Mouse (Mus musculus) heart, adult 2 months (tissue): ENCODE measurements at regions not wholly inside any gene's neighbourhood (a gene's known extent, or its start where the extent isn't known, plus 50 kb on each side); places are given as distances from the start of the nearest gene placed in this dataset.

Experiments
- DNase-seq, 2 experiments: peaks; one replicate each; pipeline ENCODE4 v3.0.0; 2021
- H3K27ac ChIP-seq: fragments of 200-600 bp; 2 replicates; pipeline ENCODE4 v1.8.1; 2022
- H3K27me3 ChIP-seq: fragments of 200-500 bp; 2 replicates; pipeline ENCODE4 v1.6.1; 2012; ENCODE audit warnings: mild to moderate bottlenecking, low read length, inconsistent platforms, mixed read lengths; ENCODE audit not compliant: control insufficient read depth, insufficient read depth
- H3K36me3 ChIP-seq: fragments of 200-500 bp; 2 replicates; pipeline ENCODE4 v1.6.1; 2012; ENCODE audit warnings: low read length, inconsistent platforms; ENCODE audit not compliant: control insufficient read depth, insufficient read depth
- H3K4me1 ChIP-seq: fragments of 200-500 bp; 2 replicates; pipeline ENCODE4 v1.6.1; 2011; ENCODE audit warnings: low read length; ENCODE audit not compliant: control insufficient read depth, insufficient read depth
- H3K4me3 ChIP-seq: fragments of 200-600 bp; 2 replicates; pipeline ENCODE4 v1.8.1; 2022
- H3K79me2 ChIP-seq: fragments of 200-500 bp; replicated peaks from 2 replicates; pipeline ENCODE4 v1.6.1; 2012; ENCODE audit warnings: mild to moderate bottlenecking, inconsistent platforms, low read length, moderate library complexity, mixed read lengths; ENCODE audit not compliant: control insufficient read depth, insufficient read depth
- H3K9ac ChIP-seq: fragments of 200-500 bp; 2 replicates; pipeline ENCODE4 v1.6.1; 2012; ENCODE audit warnings: low read depth, mild to moderate bottlenecking, control low read depth, inconsistent platforms, low read length, mixed read lengths
- CTCF ChIP-seq: fragments of 200-600 bp; IDR thresholded peaks from 2 replicates; pipeline ENCODE4 v1.8.1; 2022; ENCODE audit warnings: antibody characterized with exemption, mild to moderate bottlenecking, moderate library complexity
- EP300 ChIP-seq: fragments of 200-500 bp; IDR thresholded peaks from 2 replicates; pipeline ENCODE4 v1.6.1; 2011; ENCODE audit warnings: low read depth, low read length, control low read depth; ENCODE audit not compliant: insufficient read depth
- POLR2A ChIP-seq: fragments of 200-500 bp; IDR thresholded peaks from 2 replicates; pipeline ENCODE4 v1.6.1; 2011; ENCODE audit warnings: mild to moderate bottlenecking, low read depth, low read length, control low read depth; ENCODE audit not compliant: insufficient read depth
- WGBS: fragments of 180-500 bp; shearing (Covaris S2); methylation state at CpG from one replicate; pipeline ENCODE4 v1.1.7; 2018; 5-methylcytosine and 5-hydroxymethylcytosine counted together
- intact Hi-C: fragments of 180-260 bp; cut with DNase I; formaldehyde crosslinking; loops from one replicate; pipeline ENCODE4 v1.15.1; 2025

DNA sequence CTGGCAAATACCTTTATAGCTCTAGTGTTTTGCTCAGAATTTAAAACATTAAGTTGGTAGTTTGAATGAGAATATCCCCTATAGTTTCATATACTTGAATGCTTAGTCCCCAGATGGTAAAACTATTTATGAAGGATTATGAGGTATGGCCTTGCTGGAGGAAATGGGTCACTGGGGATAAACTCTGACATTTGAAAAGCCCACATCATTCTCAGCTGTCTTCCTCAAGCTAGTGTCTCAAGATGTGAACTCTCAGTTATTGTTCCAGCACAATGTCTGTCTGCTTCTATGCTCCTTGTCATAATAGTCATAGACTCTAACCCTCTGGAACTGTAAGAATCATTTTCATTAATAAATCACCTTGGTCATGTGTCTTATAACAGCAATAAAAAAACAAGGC, 2004.1 kb upstream of the Gm8797 start:
- Histone ChIP-seq H3K36me3 (no peaks in the 10 kb centered on the region), H3K4me1 (no peaks in the 10 kb centered on the region), H3K9ac (no peak overlapping the region), H3K27me3 (no peaks in the 10 kb centered on the region), H3K79me2 (no peaks in the 10 kb centered on the region), H3K4me3 (no peak overlapping the region), H3K27ac (no peak overlapping the region)
- intact Hi-C loops: no loop called here
- no peak for DNase-seq
- TF ChIP-seq CTCF: no peak
- no peak for TF ChIP-seq EP300
- TF ChIP-seq POLR2A: no peak

DNA sequence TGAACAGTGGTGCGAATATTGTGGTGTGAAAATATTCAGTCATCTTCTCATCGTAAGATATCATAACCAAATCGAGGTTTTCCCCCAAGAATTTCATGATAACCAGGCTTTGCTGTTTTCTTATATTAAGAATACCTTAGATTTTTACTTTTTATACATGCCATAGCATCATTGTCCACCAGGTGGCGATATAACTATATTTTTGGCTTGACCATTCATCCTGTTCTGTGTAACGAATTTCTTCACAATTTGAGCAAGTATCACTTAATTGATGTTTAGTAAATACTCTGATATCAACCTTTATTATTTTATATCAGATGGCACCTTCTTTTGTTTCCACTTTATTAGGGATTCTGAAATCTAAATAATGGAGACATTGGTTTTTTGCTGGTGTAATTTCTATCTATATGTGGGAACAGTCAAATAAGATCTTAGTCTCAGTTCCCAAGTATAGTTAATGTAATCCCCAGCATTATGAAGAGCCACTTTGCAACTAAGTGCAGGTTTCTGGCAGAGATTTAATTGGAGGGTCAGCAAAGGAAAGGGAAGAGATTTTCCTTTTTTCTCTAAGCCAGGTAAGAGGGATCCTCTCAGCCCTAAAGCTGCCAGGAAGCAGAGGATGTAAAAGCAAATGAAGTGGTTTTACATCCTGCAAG, 1998.9 kb upstream of the Gm8797 start:
- Histone ChIP-seq H3K9ac (no peak overlapping the region), H3K79me2 (no peaks in the 10 kb centered on the region), H3K36me3 (no peaks in the 10 kb centered on the region), H3K4me1 (no peaks in the 10 kb centered on the region), H3K27me3 (no peaks in the 10 kb centered on the region), H3K4me3 (no peak overlapping the region), H3K27ac (no peak overlapping the region)
- DNase-seq: no peak
- 8% methylated on average over 5 of the region's 5 CpGs for WGBS
- intact Hi-C loops: no loop called here
- TF ChIP-seq CTCF: peak; percentile 77
- no peak for TF ChIP-seq EP300

DNA sequence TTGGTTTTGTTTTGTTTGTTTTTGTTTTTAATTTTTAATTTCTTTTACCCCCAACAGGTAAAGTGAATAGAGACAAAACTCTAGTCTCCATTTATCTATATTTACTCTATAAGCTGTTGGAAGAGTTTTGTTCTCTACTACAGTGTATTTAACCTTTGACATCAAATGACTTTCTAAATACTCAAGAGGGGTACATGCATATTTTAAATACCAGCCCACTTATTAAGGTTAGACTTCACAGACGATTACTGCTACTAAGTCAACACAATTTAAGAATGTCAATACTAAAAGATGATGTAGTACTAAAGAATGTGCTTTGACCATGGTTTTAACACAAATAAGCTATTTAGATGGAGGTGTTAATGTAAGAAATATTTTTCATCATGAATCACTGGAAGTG, 1989.3 kb upstream of the Gm8797 start:
- TF ChIP-seq CTCF (no peak), EP300 (no peak), POLR2A (no peak)
- H3K79me2 ChIP-seq: no peaks in the 10 kb centered on the region
- no peaks in the 10 kb centered on the region for H3K36me3 ChIP-seq
- 38% methylated on average over 1 of the region's 1 CpGs for WGBS
- H3K4me3 ChIP-seq: no peak overlapping the region
- no peak overlapping the region for H3K9ac ChIP-seq
- no peak overlapping the region for H3K27ac ChIP-seq
- intact Hi-C loops: no loop called here
- no peaks in the 10 kb centered on the region for H3K27me3 ChIP-seq
- no peaks in the 10 kb centered on the region for H3K4me1 ChIP-seq
- no peak for DNase-seq

DNA sequence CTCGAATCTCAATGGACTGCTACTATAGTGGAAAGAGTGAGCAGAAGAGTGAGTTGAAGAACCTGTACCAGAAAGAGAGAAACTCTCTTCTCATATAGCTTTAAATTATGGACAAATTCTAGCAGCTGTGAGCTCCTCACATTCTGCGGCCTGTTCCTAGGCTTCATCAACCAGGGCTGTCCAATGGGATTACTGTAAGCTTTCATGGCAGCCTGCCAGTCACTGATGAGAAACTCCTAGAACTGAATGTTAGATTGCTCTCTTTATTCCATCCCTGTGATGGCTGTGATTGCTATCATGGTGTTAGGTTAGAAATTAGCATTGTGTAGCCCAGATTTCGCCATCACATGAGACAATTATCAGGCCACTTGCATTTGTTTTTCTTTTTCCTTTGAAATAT, 1966.4 kb upstream of the Gm8797 start:
- intact Hi-C loops: no loop called here
- Histone ChIP-seq H3K79me2 (no peaks in the 10 kb centered on the region), H3K27ac (no peak overlapping the region), H3K4me3 (no peak overlapping the region), H3K27me3 (no peaks in the 10 kb centered on the region), H3K36me3 (no peaks in the 10 kb centered on the region), H3K4me1 (no peaks in the 10 kb centered on the region), H3K9ac (no peak overlapping the region)
- DNase-seq: no peak
- WGBS: 52% methylated on average over 3 of the region's 3 CpGs
- no peak for TF ChIP-seq POLR2A
- TF ChIP-seq CTCF: no peak
- no peak for TF ChIP-seq EP300

DNA sequence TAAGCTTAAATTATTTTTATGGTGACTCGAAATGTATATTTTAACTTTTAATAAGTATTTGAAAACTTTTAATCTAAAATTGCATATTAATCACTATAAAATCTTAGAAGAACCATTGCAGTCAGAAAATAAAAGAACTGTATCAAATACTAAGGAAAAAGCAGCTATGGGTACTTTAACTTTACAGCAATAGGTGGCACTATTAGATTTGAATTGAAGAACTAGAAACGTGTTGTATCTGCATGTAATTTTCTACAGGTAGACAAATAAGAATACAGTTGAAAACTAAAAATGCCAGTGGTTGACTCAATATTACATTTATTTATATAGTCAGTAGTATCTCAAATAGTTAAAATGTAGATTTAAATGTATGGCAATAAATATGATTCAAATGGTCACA, 1964.6 kb upstream of the Gm8797 start:
- no peaks in the 10 kb centered on the region for H3K36me3 ChIP-seq
- DNase-seq: no peak
- H3K27me3 ChIP-seq: no peaks in the 10 kb centered on the region
- TF ChIP-seq POLR2A (no peak), EP300 (no peak), CTCF (no peak)
- WGBS: 55% methylated on average over 2 of the region's 2 CpGs
- H3K9ac ChIP-seq: no peak overlapping the region
- no peak overlapping the region for H3K4me3 ChIP-seq
- intact Hi-C loops: no loop called here
- no peak overlapping the region for H3K27ac ChIP-seq
- H3K79me2 ChIP-seq: no peaks in the 10 kb centered on the region
- H3K4me1 ChIP-seq: no peaks in the 10 kb centered on the region

DNA sequence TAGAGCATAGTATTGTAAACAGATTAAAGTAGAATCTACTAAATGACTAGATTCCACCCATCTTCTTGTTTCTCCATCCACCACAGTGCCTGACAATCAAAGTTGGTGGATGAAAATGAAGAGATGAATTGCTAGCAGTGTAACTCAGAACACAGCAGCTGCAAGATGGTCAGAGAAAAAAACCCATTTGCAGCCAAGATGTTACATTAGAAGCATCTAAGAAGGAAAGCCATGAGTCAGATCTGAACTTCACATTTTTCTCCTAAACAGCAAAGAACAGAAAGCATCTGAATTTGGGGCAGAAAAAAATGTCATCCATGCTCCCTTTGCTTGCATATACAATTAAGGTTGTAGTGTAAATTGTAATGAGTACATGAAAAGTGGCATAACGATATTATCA, 1942.8 kb upstream of the Gm8797 start:
- intact Hi-C loops: no loop called here
- Histone ChIP-seq H3K27ac (no peak overlapping the region), H3K9ac (no peak overlapping the region), H3K4me1 (no peaks in the 10 kb centered on the region), H3K27me3 (no peaks in the 10 kb centered on the region), H3K36me3 (no peaks in the 10 kb centered on the region), H3K4me3 (no peak overlapping the region), H3K79me2 (no peaks in the 10 kb centered on the region)
- DNase-seq: no peak
- 49% methylated on average over 1 of the region's 1 CpGs for WGBS
- TF ChIP-seq CTCF (no peak), POLR2A (no peak), EP300 (no peak)
